Mouse (Mus musculus): ENCODE results near the gene Top3a.

Top3a gene

GRCm38 (mm10) chr11:60712040-60712439 is 65.1 kb downstream of the Top3a start:
- DNase-seq (ENCODE audit: low spot score): no peak

- no peak for DNase-seq (ENCODE audit: low spot score)
These were observed 65.9 kb downstream of the Top3a start for GRCm38 (mm10) chr11:60711218-60711617.

- no peak for DNase-seq (ENCODE audit: low spot score)
These were observed 67.4 kb downstream of the Top3a start for GRCm38 (mm10) chr11:60709481-60710465.

- DNase-seq (ENCODE audit: low spot score): no peak
These were observed 68.5 kb downstream of the Top3a start for GRCm38 (mm10) chr11:60708631-60709030.

GRCm38 (mm10) chr11:60707672-60708071 is 69.5 kb downstream of the Top3a start:
- no peak for DNase-seq (ENCODE audit: low spot score)

- DNase-seq (ENCODE audit: low spot score): no peak
These were observed 70.3 kb downstream of the Top3a start for GRCm38 (mm10) chr11:60706696-60707480.

- no peak for DNase-seq (ENCODE audit: low spot score)
These were observed 71.1 kb downstream of the Top3a start for GRCm38 (mm10) chr11:60706076-60706475.

- DNase-seq (ENCODE audit: low spot score): no peak
These were observed 71.9 kb downstream of the Top3a start for GRCm38 (mm10) chr11:60705255-60705654.

- DNase-seq (ENCODE audit: low spot score): no peak
These were observed 72.9 kb downstream of the Top3a start for GRCm38 (mm10) chr11:60704023-60704880.

- no peak for DNase-seq (ENCODE audit: low spot score)
These were observed 74.0 kb downstream of the Top3a start for GRCm38 (mm10) chr11:60703131-60703530.

GRCm38 (mm10) chr11:60701611-60702010 is 75.6 kb downstream of the Top3a start:
- DNase-seq (ENCODE audit: low spot score): no peak

- DNase-seq (ENCODE audit: low spot score): no peak
These were observed 76.6 kb downstream of the Top3a start for GRCm38 (mm10) chr11:60700320-60701185.

- peak; percentile 89 for DNase-seq (ENCODE audit: low spot score)
These were observed 77.6 kb downstream of the Top3a start, which contains the start of gene Llgl1 for GRCm38 (mm10) chr11:60699524-60700075. Gene Llgl1 (plus strand): TSS chr11:60699723.

GRCm38 (mm10) chr11:60698806-60699523 is 78.2 kb downstream of the Top3a start:
- peak; percentile 80 for DNase-seq (ENCODE audit: low spot score)

GRCm38 (mm10) chr11:60697561-60697960 is 79.6 kb downstream of the Top3a start:
- no peak for DNase-seq (ENCODE audit: low spot score)

- DNase-seq (ENCODE audit: low spot score): no peak
These were observed 81.0 kb downstream of the Top3a start for GRCm38 (mm10) chr11:60696165-60696564.
